Mouse (Mus musculus) MEL (cell line): ENCODE measurements around the gene Gm3558. TPM values are rescaled to one million over a fixed set of nuclear protein-coding genes. Genes with fewer than 3 reads are reported as not detected.
"Not testable (repeated sequence)": the region's sequence is repeated elsewhere in the genome, so short reads cannot be mapped to it uniquely, and the experiment has no call there.

Experiments used
- DNase-seq: peaks from one replicate; pipeline ENCODE4 v3.0.0; 2011; ENCODE audit warnings: low read depth, low spot score
- H3K27ac ChIP-seq: 2 replicates; pipeline ENCODE4 v1.5.1; 2012; ENCODE audit warnings: low read depth, mild to moderate bottlenecking, control low read depth, low read length, moderate library complexity; ENCODE audit not compliant: control insufficient read depth
- H3K27me3 ChIP-seq, 2 experiments: fragments of 150-350 bp in 1 of 2; sonication (generic) in 1 of 2; 2 replicates each; pipeline ENCODE4 v1.6.1; 2012; ENCODE audit warnings: low read length in 2 of 2, mild to moderate bottlenecking in 2 of 2, improper control_type of control experiment in 1 of 2, moderate library complexity in 1 of 2; ENCODE audit not compliant: insufficient read depth in 2 of 2, control insufficient read depth in 1 of 2
- H3K36me3 ChIP-seq, 2 experiments: 2 replicates each; pipeline ENCODE4 v1.6.1; 2012 to 2014; ENCODE audit warnings: low read length in 2 of 2, improper control_type of control experiment in 1 of 2, inconsistent platforms in 1 of 2, mild to moderate bottlenecking in 1 of 2; ENCODE audit not compliant: insufficient read depth in 2 of 2, control insufficient read depth in 1 of 2
- H3K4me1 ChIP-seq, 2 experiments: fragments of 150-350 bp in 1 of 2; sonication (generic) in 1 of 2; 2 replicates each; pipeline ENCODE4 v1.6.1; 2012; ENCODE audit warnings: low read length in 2 of 2, improper control_type of control experiment in 1 of 2, mild to moderate bottlenecking in 1 of 2; ENCODE audit not compliant: insufficient read depth in 2 of 2, control insufficient read depth in 1 of 2
- H3K4me3 ChIP-seq, 2 experiments: fragments of 150-350 bp in 1 of 2; sonication (generic) in 1 of 2; 2 replicates each; pipeline ENCODE4 v1.5.1; 2012; ENCODE audit warnings: low read depth in 2 of 2, low read length in 2 of 2, mild to moderate bottlenecking in 2 of 2, moderate library complexity in 2 of 2, control low read depth in 1 of 2, improper control_type of control experiment in 1 of 2; ENCODE audit not compliant: control insufficient read depth in 1 of 2, insufficient read depth in 1 of 2
- H3K79me2 ChIP-seq: 2 replicates; pipeline ENCODE4 v1.6.1; 2012; ENCODE audit warnings: mild to moderate bottlenecking, low read length, moderate library complexity; ENCODE audit not compliant: control insufficient read depth, poor library complexity, insufficient read depth
- H3K9ac ChIP-seq: 2 replicates; pipeline ENCODE4 v1.6.1; 2012; ENCODE audit warnings: low read depth, mild to moderate bottlenecking, control low read depth, low read length, moderate library complexity; ENCODE audit not compliant: control insufficient read depth, poor library complexity, severe bottlenecking
- H3K9me3 ChIP-seq: fragments of 150-350 bp; sonication (generic); replicated peaks from 2 replicates; pipeline ENCODE4 v1.6.1; 2012; ENCODE audit warnings: mild to moderate bottlenecking, low read length, improper control_type of control experiment, moderate library complexity; ENCODE audit not compliant: insufficient read depth
- polyA plus RNA-seq, 2 experiments: library from polyadenylated mRNA; stranded (reverse) in 1 of 2; unstranded in 1 of 2; fragments of >175 nt in 1 of 2; fragments of >200 nt in 1 of 2; gene quantifications; 2 replicates each; pipeline versions ENCODE4 v1.2.1 to v1.2.4; 2012; ENCODE audit warnings: low replicate concordance in 2 of 2, low read depth in 1 of 2; ENCODE audit not compliant: insufficient read length in 2 of 2, insufficient read depth in 1 of 2, missing spikeins in 1 of 2
- total RNA-seq: library from RNA; depleted of rRNA; stranded (reverse); fragments of 300-350 nt; gene quantifications from 2 replicates; pipeline ENCODE4 v1.2.3, GENCODE M21; 2012; rRNA removed

Gm3558 gene
- total RNA-seq (not detected in 2 replicates), polyA plus RNA-seq (not detected)

DNA sequence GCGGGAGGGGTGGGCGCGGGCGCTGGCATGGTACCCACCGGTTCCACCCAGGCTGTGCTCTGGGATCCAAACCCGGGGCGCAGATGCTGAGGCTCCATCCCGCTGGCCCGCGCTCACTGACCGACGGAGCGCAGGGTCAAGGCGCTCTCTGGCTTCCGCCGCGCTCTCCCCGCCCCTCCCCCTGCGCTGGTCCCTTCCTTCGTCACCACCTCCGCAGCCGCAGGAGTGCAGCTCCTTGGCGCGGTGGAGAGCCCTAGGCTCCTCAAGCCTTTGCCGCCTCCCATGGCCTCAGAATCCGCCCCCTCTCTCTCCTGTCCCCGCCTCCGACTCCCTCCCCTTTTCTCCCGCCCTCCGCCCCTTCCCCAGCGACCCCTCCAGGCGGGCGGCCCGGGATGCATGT lies at the start of gene Gm3558:
TSS of gene Gm3558 (minus strand) at position 185 of the 400 bp plus-strand sequence.
- H3K4me3 ChIP-seq = not testable (repeated sequence)

DNA sequence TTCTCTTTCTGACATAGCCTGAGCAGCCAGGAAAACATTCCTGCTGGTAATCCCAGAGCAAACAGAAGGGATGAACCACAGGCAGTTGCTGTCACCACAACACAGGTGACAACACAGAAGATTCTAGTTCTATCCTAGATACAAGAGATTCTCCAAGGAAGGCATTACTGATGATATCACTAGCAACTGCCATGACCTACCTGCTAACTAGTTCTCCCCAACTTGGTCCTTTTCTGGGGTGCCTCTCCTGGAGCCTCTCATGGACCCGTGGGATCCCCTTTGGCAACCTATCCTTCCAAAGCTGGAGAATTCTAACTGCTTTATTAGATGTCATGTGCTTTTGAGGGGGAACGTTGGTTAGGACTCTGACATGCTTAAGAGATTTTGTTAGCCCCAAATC lies 27.1 kb upstream of the Gm3558 start, which contains the start of gene Gm10338:
TSS of gene Gm10338 (minus strand) at position 101 of the 400 bp plus-strand sequence.
- H3K9me3 ChIP-seq, H3K9ac ChIP-seq, H3K36me3 ChIP-seq, H3K27me3 ChIP-seq, H3K4me1 ChIP-seq, H3K4me3 ChIP-seq, H3K27ac ChIP-seq, DNase-seq, H3K79me2 ChIP-seq: not testable (repeated sequence)

More for the DNA sequence above, at the start of gene Gm3558:
- not testable (repeated sequence) for DNase-seq, H3K4me1 ChIP-seq, H3K27me3 ChIP-seq, H3K9me3 ChIP-seq, H3K36me3 ChIP-seq, H3K27ac ChIP-seq, H3K79me2 ChIP-seq, H3K9ac ChIP-seq

DNA sequence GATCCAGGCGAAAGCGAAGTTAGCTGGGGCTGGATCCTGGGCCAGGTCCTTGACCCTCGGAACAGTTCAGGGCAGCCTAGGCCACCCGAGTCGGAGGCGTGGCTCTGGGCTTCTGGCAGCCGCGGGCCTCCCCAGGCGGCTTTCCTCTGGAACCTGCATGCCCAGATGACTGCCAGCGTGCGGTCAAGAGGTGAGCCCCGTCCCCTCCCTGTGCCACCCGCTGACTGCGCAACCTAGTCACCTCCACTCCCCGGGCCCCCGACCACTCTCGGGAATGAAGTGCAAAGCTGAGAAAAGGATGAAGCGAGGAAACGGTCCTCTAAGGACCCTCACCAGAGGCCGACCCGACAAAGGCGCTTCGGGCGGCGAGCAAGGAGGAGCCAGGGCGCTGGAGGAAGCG lies 476 bp downstream of the Gm3558 start:
- H3K27me3 ChIP-seq, H3K4me1 ChIP-seq, H3K79me2 ChIP-seq, H3K27ac ChIP-seq, DNase-seq, H3K9ac ChIP-seq, H3K9me3 ChIP-seq, H3K36me3 ChIP-seq, H3K4me3 ChIP-seq: not testable (repeated sequence)

DNA sequence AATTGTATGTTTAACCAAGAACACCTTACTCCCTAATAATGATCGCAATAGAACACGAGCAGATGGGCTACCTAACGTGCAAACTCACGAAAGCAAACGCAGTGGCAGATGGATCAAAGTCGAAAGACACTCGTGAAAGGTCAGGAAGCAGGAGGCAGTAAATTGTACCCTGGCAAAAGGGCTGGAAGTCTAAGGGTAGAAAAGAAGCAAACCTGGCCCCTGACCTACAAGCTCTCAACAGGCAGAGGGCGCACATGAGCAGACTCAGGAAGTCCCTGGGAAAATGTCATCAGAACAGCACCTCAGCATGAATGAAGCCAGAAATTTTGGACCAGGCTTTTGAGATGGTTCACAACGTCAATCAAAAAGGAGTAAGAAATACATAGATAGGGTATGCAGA lies 1.1 kb downstream of the Gm3558 start:
- not testable (repeated sequence) for DNase-seq, H3K4me1 ChIP-seq, H3K36me3 ChIP-seq, H3K4me3 ChIP-seq, H3K27me3 ChIP-seq, H3K27ac ChIP-seq, H3K9ac ChIP-seq, H3K9me3 ChIP-seq, H3K79me2 ChIP-seq

Other genes with a start within 250 kb of the Gm3558 start
- gene Gm5797, start 236.2 kb downstream of the Gm3558 start, total RNA-seq = not detected in 2 replicates
- gene Gm5797, start 236.2 kb downstream of the Gm3558 start, polyA plus RNA-seq = not detected
- gene Gm8374, start 203.4 kb downstream of the Gm3558 start, total RNA-seq = not detected in 2 replicates
- gene Gm8374, start 203.4 kb downstream of the Gm3558 start, polyA plus RNA-seq = not detected
- not detected in 2 replicates for gene Gm3755, start 117.6 kb downstream of the Gm3558 start, total RNA-seq
- gene Gm3755, start 117.6 kb downstream of the Gm3558 start, polyA plus RNA-seq = not detected
- gene Gm3752, start 84.8 kb downstream of the Gm3558 start, total RNA-seq = not detected in 2 replicates
- gene Gm3752, start 84.8 kb downstream of the Gm3558 start, polyA plus RNA-seq = not detected
- gene Gm10338, start 27.0 kb upstream of the Gm3558 start, total RNA-seq = not detected in 2 replicates
- not detected for gene Gm10338, start 27.0 kb upstream of the Gm3558 start, polyA plus RNA-seq
- gene Gm10128, start 75.4 kb upstream of the Gm3558 start, total RNA-seq = not detected in 2 replicates
- gene Gm10128, start 75.4 kb upstream of the Gm3558 start, polyA plus RNA-seq = not detected
- gene Gm26661, start 223.0 kb upstream of the Gm3558 start, total RNA-seq = not detected in 2 replicates
- not detected for gene Gm26661, start 223.0 kb upstream of the Gm3558 start, polyA plus RNA-seq
- gene Flnb, start 249.4 kb upstream of the Gm3558 start, total RNA-seq = 3.1 TPM in 2 replicates
- gene Flnb, start 249.4 kb upstream of the Gm3558 start, polyA plus RNA-seq = 1 to 10 TPM in 1 of 2 experiments, not detected in 1; 1.0 TPM